Mouse (Mus musculus): ENCODE measurements around the gene Vmn2r67. TPM values are rescaled to one million over a fixed set of nuclear protein-coding genes. Genes with fewer than 3 reads are reported as not detected.

Vmn2r67 gene
- polyA plus RNA-seq (2015; fragmentation: Nextera tagmentation; extraction: Ambion mirVana): not detected in 2 replicates

DNA sequence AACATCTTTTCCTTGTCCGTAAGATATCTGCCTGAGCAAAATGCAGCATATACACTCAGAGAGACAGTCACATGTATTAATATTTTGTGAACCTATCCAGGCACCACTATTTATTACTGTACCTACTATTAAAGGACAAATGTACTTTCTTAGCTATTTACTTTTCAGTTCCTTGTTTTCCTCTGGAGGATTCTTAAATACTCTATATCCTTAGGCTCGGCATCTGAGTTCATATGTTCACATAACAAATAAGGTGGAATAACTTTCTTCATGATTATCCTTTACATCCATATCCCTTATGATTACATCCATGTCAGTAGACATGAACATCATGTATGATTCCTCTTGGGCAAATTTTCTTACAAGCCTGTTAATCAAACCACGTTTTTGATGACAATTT lies at the start of gene Vmn2r67:
TSS of gene Vmn2r67 (minus strand) at position 101 of the 400 bp plus-strand sequence.

Other genes starting within 250 kb of the Vmn2r67 start
- gene Vmn2r65, start 191.9 kb downstream of the Vmn2r67 start, polyA plus RNA-seq (2015; fragmentation: Nextera tagmentation; extraction: Ambion mirVana): not detected in 2 replicates
- not detected in 2 replicates for gene Vmn2r66, start 143.7 kb downstream of the Vmn2r67 start, polyA plus RNA-seq (2015; fragmentation: Nextera tagmentation; extraction: Ambion mirVana)
- gene Vmn2r68, start 81.8 kb upstream of the Vmn2r67 start, polyA plus RNA-seq (2015; fragmentation: Nextera tagmentation; extraction: Ambion mirVana): not detected in 2 replicates

All from skeletal muscle tissue, postnatal 0 days (tissue).